Mouse (Mus musculus): Measurements from ENCODE around the gene Atl3. TPM values are rescaled to one million over a fixed set of nuclear protein-coding genes. Genes with fewer than 3 reads are reported as not detected.

Gene Atl3
- 6.4 and 8.5 TPM in 2 replicates for polyA plus RNA-seq (2016; fragmentation: Nextera tagmentation; extraction: Ambion mirVana)

DNA sequence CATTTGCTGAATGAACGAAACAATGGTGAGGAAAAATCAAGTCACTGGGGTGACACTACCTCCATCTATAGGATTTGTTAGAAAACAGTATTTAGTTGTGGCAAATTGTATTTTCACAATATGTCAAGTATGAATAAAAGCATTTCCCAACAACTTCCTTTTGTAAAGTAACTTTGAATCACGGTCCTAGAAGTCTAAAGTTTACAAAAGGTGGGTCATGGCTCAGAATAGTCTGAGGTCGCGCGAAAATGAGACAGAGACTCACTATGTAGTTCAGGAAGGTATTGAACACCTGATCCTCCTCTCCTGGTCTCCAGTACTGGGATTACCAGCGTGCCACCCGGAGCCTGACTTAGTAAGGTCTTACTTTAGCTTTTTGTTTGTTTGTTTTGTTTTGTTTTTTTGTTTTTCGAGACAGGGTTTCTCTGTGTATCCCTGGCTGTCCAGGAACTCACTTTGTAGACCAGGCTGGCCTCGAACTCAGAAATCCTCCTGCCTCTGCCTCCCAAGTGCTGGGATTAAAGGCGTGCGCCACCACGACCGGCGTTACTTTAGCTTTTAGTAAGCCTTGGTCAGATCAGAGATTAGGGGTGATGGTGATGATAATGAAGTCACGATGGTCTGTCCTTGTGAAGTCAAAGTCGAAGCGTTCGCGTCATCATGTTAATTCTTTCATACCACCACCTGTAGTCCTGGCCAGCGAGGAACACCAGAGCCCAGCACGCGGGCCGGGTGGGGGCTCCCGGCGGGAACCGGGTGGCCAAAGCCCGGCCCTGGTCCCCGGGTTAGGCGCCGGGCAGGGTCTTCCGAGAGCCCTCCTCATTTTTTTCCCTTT is at the start of gene Atl3:
Gene Atl3 (plus strand): TSS at position 689 of the 835 bp plus-strand sequence.
- no peak for DNase-seq (ENCODE audit: low spot score)
- no peaks in the 10 kb centered on the region for H3K9me3 ChIP-seq
- H3K36me3 ChIP-seq (replicated peaks), result no peaks in the 10 kb centered on the region
- peak within 1 kb of the TSS; percentile 80 for H3K4me3 ChIP-seq
- 31% methylated on average over 31 of the region's 31 CpGs for WGBS
- H3K27me3 ChIP-seq (replicated peaks; ENCODE audit: low read depth, poor library complexity, severe bottlenecking), result no peaks in the 10 kb centered on the region
- peaks cover 12% of the 10 kb centered on the region for H3K4me1 ChIP-seq
- peak within 1 kb of the TSS; percentile 97 for H3K27ac ChIP-seq (replicated peaks)

DNA sequence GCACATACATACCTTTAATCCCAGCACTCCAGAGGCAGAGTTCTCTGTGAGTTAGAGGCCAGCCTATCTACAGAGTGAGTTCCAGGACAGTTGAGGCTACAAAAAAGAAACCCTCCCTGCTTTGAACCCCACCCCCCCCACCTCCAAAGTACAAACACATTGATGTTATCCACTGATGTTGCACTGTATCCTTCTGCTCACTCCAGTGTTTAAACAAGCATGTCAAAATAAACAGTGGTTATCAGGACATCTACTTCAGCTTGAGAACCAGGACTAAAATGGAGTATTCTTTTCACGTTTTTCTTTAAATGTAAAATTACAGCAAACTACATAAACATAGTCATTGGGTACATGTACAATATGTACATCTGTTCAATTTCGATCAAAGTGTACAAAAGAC is 48.7 kb upstream of the Atl3 start:
- peaks cover 32% of the 10 kb centered on the region for H3K36me3 ChIP-seq (replicated peaks)
- no peak for DNase-seq (ENCODE audit: low spot score)
- H3K4me1 ChIP-seq, result no peaks in the 10 kb centered on the region
- H3K27ac ChIP-seq (replicated peaks), result no peak overlapping the region
- H3K27me3 ChIP-seq (replicated peaks; ENCODE audit: low read depth, poor library complexity, severe bottlenecking), result no peaks in the 10 kb centered on the region
- H3K4me3 ChIP-seq, result no peak overlapping the region
- 87% methylated on average over 2 of the region's 2 CpGs for WGBS
- H3K9me3 ChIP-seq, result no peaks in the 10 kb centered on the region

DNA sequence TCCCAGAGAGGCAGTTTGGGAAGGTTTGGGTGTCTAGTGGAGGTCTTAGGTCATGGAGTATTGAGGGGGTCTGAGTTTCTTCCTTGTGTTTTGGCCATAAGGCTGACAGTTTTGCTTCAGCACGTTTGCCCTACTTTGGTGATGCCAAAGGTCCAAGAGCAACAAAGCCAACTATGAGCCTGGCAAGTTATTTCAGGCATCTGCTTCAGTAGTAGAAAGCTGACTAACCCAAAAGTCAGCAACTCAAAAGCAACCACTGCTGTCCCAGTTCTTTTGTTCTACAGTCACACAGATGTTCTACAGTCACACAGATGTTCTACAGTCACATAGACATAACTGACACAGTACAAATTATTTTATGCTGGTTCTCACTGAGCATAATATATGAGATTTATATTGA is 48.2 kb upstream of the Atl3 start:
- Histone ChIP-seq H3K27me3 (replicated peaks; ENCODE audit: low read depth, poor library complexity, severe bottlenecking) (no peaks in the 10 kb centered on the region), H3K9me3 (no peaks in the 10 kb centered on the region), H3K36me3 (replicated peaks) (peaks cover 36% of the 10 kb centered on the region), H3K27ac (replicated peaks) (no peak overlapping the region), H3K4me1 (no peaks in the 10 kb centered on the region), H3K4me3 (no peak overlapping the region)
- DNase-seq (ENCODE audit: low spot score), result no peak
- 88% methylated on average over 1 of the region's 1 CpGs for WGBS

DNA sequence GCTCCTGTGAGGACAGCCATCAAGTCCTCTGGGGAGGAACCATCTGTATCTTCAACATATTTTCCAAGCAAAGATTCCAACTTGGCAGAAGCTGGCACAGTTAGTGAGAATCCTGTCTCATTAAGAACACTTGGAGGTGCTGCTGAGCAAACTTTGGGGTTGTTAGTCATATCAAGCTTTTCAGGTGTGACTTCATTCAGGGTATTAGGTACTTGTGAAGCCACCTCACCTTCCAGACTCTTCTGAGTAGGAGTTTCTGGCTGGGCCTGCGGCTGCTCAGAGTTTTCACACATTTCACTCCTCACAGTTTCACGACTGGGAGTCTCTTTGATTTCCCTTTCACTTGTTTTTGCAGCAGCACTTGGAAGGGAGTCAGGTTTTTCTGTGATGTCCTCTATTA is 37.0 kb upstream of the Atl3 start:
- peaks cover 33% of the 10 kb centered on the region for H3K36me3 ChIP-seq (replicated peaks)
- H3K4me1 ChIP-seq, result no peaks in the 10 kb centered on the region
- DNase-seq (ENCODE audit: low spot score), result no peak
- H3K27me3 ChIP-seq (replicated peaks; ENCODE audit: low read depth, poor library complexity, severe bottlenecking), result no peaks in the 10 kb centered on the region
- no peak overlapping the region for H3K4me3 ChIP-seq
- 83% methylated on average over 2 of the region's 2 CpGs for WGBS
- H3K27ac ChIP-seq (replicated peaks), result no peak overlapping the region
- H3K9me3 ChIP-seq, result no peaks in the 10 kb centered on the region

DNA sequence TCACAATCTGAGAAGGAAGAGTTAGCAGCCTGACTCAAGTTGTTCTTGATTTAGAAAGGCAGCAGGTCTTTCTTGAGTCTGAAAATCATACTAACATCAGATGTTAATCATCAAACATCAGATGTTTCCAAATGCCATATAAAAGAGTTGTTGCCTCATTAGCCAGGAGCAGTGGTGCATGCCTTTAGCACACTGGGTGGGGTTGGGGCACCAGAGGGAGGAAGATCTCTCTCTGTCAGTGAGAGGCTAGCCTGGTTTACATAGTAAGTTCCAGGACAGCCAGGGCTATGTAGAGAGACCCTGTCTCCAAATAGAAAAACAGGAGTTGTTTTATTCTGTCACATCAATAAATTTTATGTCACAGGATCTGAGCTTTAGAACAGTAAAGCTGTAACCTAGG is 34.9 kb upstream of the Atl3 start:
- Histone ChIP-seq H3K4me3 (no peak overlapping the region), H3K36me3 (replicated peaks) (peaks cover 34% of the 10 kb centered on the region), H3K9me3 (no peaks in the 10 kb centered on the region), H3K4me1 (no peaks in the 10 kb centered on the region), H3K27ac (replicated peaks) (no peak overlapping the region), H3K27me3 (replicated peaks; ENCODE audit: low read depth, poor library complexity, severe bottlenecking) (no peaks in the 10 kb centered on the region)
- no peak for DNase-seq (ENCODE audit: low spot score)

DNA sequence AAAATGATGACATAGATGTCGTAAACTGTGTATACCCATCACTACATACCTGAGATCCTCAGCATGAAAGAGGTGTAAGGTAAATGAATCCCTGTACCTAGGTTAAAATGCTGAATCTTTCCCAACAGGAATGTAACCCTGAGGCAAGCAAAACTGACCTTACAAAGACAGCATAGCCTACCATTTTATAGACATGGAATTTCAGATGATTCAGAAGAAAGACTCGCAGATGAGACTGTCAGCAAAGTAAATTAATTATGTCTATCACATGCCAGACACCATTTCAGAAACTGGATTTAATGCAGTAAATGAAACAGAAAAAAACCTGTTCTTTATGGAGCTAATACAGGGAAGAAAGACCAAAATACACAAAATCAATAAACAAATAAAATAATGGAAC is 34.5 kb upstream of the Atl3 start:
- Histone ChIP-seq H3K4me3 (no peak overlapping the region), H3K27me3 (replicated peaks; ENCODE audit: low read depth, poor library complexity, severe bottlenecking) (no peaks in the 10 kb centered on the region), H3K9me3 (no peaks in the 10 kb centered on the region), H3K36me3 (replicated peaks) (peaks cover 34% of the 10 kb centered on the region), H3K4me1 (no peaks in the 10 kb centered on the region), H3K27ac (replicated peaks) (no peak overlapping the region)
- no peak for DNase-seq (ENCODE audit: low spot score)
- WGBS, result 96% methylated on average over 2 of the region's 2 CpGs

DNA sequence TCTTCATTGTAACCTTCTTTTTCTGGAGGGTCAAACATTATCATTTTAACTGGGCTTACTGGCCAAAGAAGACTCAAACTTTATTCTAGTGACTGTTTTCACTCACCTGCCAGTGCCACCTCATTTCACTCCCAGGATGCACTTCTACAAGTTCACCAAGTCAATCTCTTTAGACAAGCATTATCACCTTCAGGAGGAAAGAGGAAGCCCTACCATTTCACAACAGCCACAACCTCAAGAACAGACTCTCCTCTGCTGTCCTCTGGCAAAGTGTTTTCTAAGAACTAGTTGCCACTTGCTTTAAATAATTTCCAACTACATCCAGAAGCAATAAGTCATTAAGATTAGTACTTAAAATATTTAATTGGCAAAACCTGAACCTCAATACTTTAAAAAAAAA is 25.9 kb upstream of the Atl3 start:
- Histone ChIP-seq H3K4me1 (no peaks in the 10 kb centered on the region), H3K27me3 (replicated peaks; ENCODE audit: low read depth, poor library complexity, severe bottlenecking) (no peaks in the 10 kb centered on the region), H3K9me3 (no peaks in the 10 kb centered on the region), H3K4me3 (no peak overlapping the region), H3K27ac (replicated peaks) (no peak overlapping the region), H3K36me3 (replicated peaks) (peaks cover 46% of the 10 kb centered on the region)
- DNase-seq (ENCODE audit: low spot score), result no peak

DNA sequence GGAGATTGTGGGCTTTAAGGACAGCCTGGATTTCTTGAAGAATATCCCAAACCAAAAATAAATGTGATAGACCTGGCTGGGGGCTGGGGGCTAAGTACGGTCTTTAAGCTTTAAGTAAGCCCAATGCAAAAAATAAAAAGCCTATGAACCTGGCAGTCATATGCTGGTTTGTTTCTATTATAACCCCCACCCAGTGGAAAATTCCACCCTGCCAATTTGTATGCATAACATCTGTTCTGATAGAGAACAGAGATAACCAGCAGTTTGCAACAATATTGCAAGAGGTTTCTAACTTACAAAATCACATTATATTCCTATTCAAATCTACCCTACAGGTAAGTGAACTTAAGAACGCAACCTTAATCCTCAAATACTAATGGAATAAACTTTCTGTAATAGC is 23.2 kb upstream of the Atl3 start:
- no peaks in the 10 kb centered on the region for H3K4me1 ChIP-seq
- H3K27ac ChIP-seq (replicated peaks), result no peak overlapping the region
- no peaks in the 10 kb centered on the region for H3K9me3 ChIP-seq
- H3K36me3 ChIP-seq (replicated peaks), result peaks cover 60% of the 10 kb centered on the region
- no peaks in the 10 kb centered on the region for H3K27me3 ChIP-seq (replicated peaks; ENCODE audit: low read depth, poor library complexity, severe bottlenecking)
- DNase-seq (ENCODE audit: low spot score), result no peak
- H3K4me3 ChIP-seq, result no peak overlapping the region
- 95% methylated on average over 2 of the region's 2 CpGs for WGBS

DNA sequence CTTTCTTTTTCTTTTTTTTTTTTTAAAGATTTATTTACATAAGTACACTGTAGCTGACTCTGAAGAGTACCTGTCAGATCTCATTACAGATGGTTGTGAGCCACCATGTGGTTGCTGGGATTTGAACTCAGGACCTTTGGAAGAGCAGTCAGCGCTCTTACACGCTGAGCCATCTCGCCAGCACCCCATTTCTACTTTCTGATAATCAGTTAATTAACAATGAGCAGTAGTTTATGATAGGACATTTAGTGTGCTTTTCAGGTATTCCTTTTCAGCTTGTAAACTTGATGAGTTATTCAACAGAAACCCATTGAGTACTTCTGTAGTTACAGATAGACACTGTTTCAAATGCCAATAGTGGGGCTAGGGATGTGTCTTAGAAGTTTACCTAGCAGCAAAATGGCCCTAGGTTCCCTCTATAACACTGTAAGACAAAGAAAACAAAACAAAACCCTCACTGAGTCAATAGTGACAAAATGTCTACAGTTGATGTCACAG is 14.0 kb upstream of the Atl3 start:
- peaks cover 16% of the 10 kb centered on the region for H3K36me3 ChIP-seq (replicated peaks)
- no peak overlapping the region for H3K27ac ChIP-seq (replicated peaks)
- H3K9me3 ChIP-seq, result no peaks in the 10 kb centered on the region
- peaks cover 22% of the 10 kb centered on the region for H3K4me1 ChIP-seq
- H3K4me3 ChIP-seq, result no peak overlapping the region
- H3K27me3 ChIP-seq (replicated peaks; ENCODE audit: low read depth, poor library complexity, severe bottlenecking), result no peaks in the 10 kb centered on the region
- no peak for DNase-seq (ENCODE audit: low spot score)
- 95% methylated on average over 3 of the region's 3 CpGs for WGBS

DNA sequence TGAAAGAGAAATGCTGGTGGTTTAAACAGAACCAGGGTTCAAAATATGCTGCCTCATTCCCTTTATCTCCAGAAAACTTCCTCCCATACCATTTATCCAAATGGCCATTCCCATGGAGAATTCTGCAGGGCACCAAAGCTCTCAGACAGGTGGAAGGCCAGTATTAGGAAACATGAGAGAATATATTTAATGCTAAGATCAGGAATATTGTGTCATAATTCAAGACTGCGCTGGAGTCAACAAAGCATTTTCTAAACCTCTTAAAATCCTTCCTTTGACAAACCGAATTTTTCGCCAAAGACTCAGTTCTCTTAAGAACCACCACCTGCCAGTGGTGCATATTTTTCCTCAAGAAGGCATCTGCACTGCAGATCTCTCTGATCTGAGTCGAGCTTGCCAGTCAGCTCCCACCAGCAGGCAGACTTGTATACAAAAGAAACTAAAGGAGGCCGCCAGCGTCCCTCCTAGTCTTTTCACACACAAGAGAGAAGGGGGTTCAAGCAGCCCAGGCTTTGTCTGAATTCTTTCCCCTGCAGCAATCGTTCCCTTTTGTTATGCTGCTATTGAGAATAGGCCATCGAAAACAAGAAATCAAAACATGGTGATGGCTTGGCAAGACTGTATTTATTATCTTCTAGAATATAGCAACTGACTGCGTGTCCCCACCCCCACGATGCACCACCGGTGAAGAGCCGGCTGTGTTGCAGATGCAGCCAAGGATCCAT is 12.1 kb upstream of the Atl3 start:
- peak overlapping the region; percentile 95 for H3K27ac ChIP-seq (replicated peaks)
- 8% methylated on average over 12 of the region's 12 CpGs for WGBS
- peak; percentile 56 for DNase-seq (ENCODE audit: low spot score)
- peak overlapping the region; percentile 73 for H3K4me3 ChIP-seq
- H3K27me3 ChIP-seq (replicated peaks; ENCODE audit: low read depth, poor library complexity, severe bottlenecking), result no peaks in the 10 kb centered on the region
- H3K4me1 ChIP-seq, result peaks cover 22% of the 10 kb centered on the region
- no peaks in the 10 kb centered on the region for H3K9me3 ChIP-seq
- peaks cover 12% of the 10 kb centered on the region for H3K36me3 ChIP-seq (replicated peaks)

DNA sequence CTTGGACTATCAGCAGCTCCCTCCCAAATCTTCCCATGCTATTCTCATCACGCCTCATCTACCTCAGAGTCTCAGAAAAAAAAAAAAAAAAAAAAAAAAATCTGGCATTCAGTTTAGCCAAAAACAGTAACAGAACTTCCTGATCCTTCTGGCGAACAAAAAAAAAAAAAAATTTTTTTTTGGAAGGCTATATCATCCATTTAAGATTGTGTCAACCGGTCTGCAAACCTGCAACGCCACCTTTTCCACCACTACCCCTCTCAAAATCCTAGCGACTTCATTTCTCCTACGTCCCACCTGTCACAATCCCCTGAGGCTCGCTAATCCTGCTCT is 11.6 kb upstream of the Atl3 start:
- DNase-seq (ENCODE audit: low spot score), result no peak
- WGBS, result under 1% methylated on average over 7 of the region's 7 CpGs
- no peaks in the 10 kb centered on the region for H3K27me3 ChIP-seq (replicated peaks; ENCODE audit: low read depth, poor library complexity, severe bottlenecking)
- peak overlapping the region; percentile 95 for H3K27ac ChIP-seq (replicated peaks)
- H3K4me3 ChIP-seq, result peak overlapping the region; percentile 73
- no peaks in the 10 kb centered on the region for H3K9me3 ChIP-seq
- H3K36me3 ChIP-seq (replicated peaks), result peaks cover 6% of the 10 kb centered on the region
- H3K4me1 ChIP-seq, result peaks cover 22% of the 10 kb centered on the region

DNA sequence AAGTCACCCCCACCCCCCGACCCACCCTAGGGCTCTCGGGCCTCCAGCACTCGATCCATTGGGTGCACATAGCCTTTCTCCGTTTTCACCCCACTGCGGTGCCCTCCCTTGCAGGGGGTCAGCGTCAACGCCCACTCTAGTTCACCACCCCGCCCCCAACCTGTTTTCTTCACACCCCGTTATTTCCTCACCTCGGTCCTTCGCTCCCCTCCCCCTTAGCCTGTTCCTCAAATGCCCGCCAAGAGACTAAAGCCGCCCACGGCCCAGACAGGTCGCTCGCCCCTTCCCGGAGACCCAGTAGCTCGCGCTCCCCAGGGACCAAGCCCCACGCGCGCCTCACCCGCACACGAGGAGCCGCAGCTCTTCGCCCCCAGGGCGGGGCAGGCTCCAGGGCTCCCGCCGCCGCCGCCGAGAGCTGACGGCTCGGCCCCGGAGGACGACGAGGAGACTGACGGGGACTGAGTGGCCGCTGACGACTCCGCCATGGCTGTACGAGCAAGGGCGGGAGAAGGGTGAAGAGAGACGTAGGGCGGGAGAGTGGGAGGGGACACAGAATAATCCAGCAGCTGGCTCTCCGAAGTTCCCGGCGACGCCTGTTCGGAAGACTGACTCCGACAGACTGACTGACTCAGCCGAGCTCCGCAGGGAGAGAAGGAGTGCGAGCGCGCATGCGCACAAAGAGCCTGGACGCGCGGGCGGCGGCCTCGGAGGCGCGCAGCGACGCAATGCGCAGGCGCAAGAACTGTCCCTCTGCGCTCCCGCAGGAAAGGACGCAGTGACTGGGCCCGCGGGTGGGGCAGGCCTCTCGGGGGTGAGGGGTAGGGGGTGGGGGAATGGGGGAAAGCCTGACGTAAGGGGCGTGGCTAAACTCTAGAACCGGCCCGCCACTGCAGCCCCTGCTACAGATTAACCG is 11.0 kb upstream of the Atl3 start, which contains the start of gene Rtn3:
Gene Rtn3 (minus strand): TSS at position 683 of the 913 bp plus-strand sequence.
- Histone ChIP-seq H3K4me1 (peaks cover 22% of the 10 kb centered on the region), H3K36me3 (replicated peaks) (peaks cover 4% of the 10 kb centered on the region; the same call in 1 of the 2 replicates), H3K4me3 (peak within 1 kb of the TSS; percentile 73), H3K9me3 (no peaks in the 10 kb centered on the region), H3K27ac (replicated peaks) (peak within 1 kb of the TSS; percentile 95), H3K27me3 (replicated peaks; ENCODE audit: low read depth, poor library complexity, severe bottlenecking) (no peaks in the 10 kb centered on the region)
- under 1% methylated on average over 80 of the region's 80 CpGs for WGBS
- DNase-seq (ENCODE audit: low spot score), result peak; percentile 99
